13 mouse cellular contexts compared by ENCODE assay signal in the genomic region with DNA sequence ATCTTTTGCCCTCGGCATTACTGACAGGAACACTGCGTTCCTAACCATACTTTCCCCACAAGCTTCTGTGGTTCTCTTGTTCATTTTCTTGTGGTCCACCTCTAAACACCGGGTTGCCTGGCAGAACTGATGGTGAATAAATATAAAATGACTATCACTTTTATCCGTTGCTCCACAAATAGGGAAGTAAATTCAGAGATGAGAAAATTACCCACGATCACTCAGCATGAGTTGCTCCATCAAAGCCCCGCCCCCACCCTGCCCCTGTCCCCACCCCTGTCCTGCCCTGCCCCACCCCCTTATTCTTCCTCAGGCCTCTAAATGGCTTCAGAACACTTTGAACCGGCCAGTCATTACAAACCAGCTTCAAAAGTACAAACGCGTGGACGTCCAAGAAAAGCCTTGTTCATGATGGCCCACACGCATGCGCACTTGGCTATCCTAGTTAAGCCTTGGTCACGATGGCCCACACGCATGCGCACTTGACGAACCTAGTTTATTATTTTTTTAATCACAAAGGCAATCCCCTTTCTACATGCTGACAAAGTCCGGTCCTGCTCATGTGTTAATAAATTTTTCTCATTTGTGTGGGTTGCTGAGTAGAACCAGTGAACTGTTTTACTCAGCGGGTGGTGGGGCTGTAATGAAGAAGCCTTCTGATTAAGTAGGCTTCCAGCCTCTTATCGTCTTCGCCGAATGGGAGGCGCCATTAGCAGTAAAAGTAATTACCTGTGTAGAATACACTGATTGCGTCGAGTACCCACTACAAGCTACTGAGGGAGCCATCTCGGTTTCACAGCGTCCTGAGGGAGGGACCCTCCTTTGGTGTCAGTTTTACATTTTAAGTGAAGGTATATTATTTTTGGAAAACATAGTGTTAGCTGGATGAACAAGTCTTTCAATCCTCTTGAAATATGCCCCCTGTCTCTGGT.
DNase-seq lines count a peak whose midpoint lies in the region; TF ChIP-seq lines count a peak whose summit lies in the region.
"Had no signal": no experiment of that assay in that cellular context is flagged by ENCODE, and none has a peak within 500 bp of the region (broad histone marks: within the 10 kb centered on the region; RNA-seq: fewer than 3 reads in every experiment).

No protein-coding gene starts in this region.

- H3K4me3 ChIP-seq in kidney, adult 2 months (ENCODE audit: insufficient read depth, low read depth, low read length), result no peak overlapping the region

- no peak for TF ChIP-seq POLR2A in kidney, adult 2 months (IDR thresholded peaks at IDR 0.05; ENCODE audit: low read depth, low read length)

- no peak for TF ChIP-seq CTCF in kidney, adult 2 months (conservative IDR thresholded peaks at IDR 0.05; ENCODE audit: insufficient read depth, insufficient read length, low read depth, low read length)

- no peaks in the 10 kb centered on the region for H3K4me1 ChIP-seq in kidney, adult 2 months (ENCODE audit: control insufficient read depth, insufficient read depth, low read length)
- H3K4me1 ChIP-seq: megakaryocyte, embryonic 14.5 days had no signal

- no peaks in the 10 kb centered on the region for H3K27me3 ChIP-seq in kidney, adult 2 months (replicated peaks; ENCODE audit: control insufficient read depth, insufficient read depth, low read length)
- H3K27me3 ChIP-seq: megakaryocyte, embryonic 14.5 days had no signal

- no peak overlapping the region for H3K27ac ChIP-seq in kidney, adult 2 months (ENCODE audit: insufficient read depth, low read depth, low read length)

- DNase-seq in kidney, adult 2 months, result peak; percentile 26
- DNase-seq in kidney, adult 11 months, result no peak
- DNase-seq in right cerebral cortex, postnatal 4 days, result peak; percentile 20
- no peak for DNase-seq in right cerebral cortex, postnatal 10 days (ENCODE audit: low spot score in 2 of 2)
- DNase-seq in kidney, postnatal 36 days, result peak; percentile 50 to 55
- DNase-seq in embryo, embryonic 10 days (ENCODE audit: low spot score), result no peak
- DNase-seq in adrenal gland, postnatal 14 days, result no peak
- DNase-seq: adrenal gland, postnatal 36 days; gastrocnemius, postnatal 10 days; liver; lung, embryonic 14.5 days; spleen, adult 18-20 months had no signal

- H3K36me3 ChIP-seq in kidney, adult 2 months (ENCODE audit: control insufficient read depth, insufficient read depth, low read length), result no peaks in the 10 kb centered on the region

- 50% methylated on average over 26 of the region's 26 CpGs for WGBS in kidney, adult 2 months

Comparison
In these comparisons a context has a peak if more than half of its experiments do, and no peak if none do; other contexts are left out.
1. DNase-seq: peak in kidney, adult 2 months (single experiment), right cerebral cortex, postnatal 4 days (single experiment) and kidney, postnatal 36 days (2 of 2); none in kidney, adult 11 months (single experiment), right cerebral cortex, postnatal 10 days (0 of 2), embryo, embryonic 10 days (single experiment) and adrenal gland, postnatal 14 days (single experiment).